Mouse (Mus musculus) neural tube, embryonic 15.5 days (tissue): ENCODE data around the gene Gpr88. TPM values are rescaled to one million over a fixed set of nuclear protein-coding genes. Genes with fewer than 3 reads are reported as not detected.

Experiments
- ATAC-seq: fragments of 200-750 bp; cut with Nextera tagmentation; 2 replicates; pipeline ENCODE4 v1.8.0; 2017; ENCODE audit warnings: mild to moderate bottlenecking, moderate TSS enrichment, moderate library complexity; ENCODE audit not compliant: low FRiP score
- H3K27ac ChIP-seq: fragments of 300-500 bp; sonication (generic); replicated peaks from 2 replicates; pipeline ENCODE4 v1.5.1; 2015; ENCODE audit warnings: mild to moderate bottlenecking, inconsistent platforms
- H3K27me3 ChIP-seq: fragments of 300-500 bp; sonication (generic); replicated peaks from 2 replicates; pipeline ENCODE4 v1.6.1; 2015; ENCODE audit warnings: inconsistent platforms
- H3K36me3 ChIP-seq: fragments of 300-500 bp; sonication (generic); 2 replicates; pipeline ENCODE4 v1.6.1; 2015; ENCODE audit warnings: inconsistent platforms
- H3K4me1 ChIP-seq: fragments of 300-500 bp; sonication (generic); 2 replicates; pipeline ENCODE4 v1.6.1; 2015; ENCODE audit warnings: inconsistent platforms
- H3K4me2 ChIP-seq: fragments of 300-500 bp; sonication (generic); 2 replicates; pipeline ENCODE4 v1.6.1; 2015; ENCODE audit warnings: inconsistent platforms, mild to moderate bottlenecking, moderate library complexity
- H3K4me3 ChIP-seq: fragments of 300-500 bp; sonication (generic); replicated peaks from 2 replicates; pipeline ENCODE4 v1.5.1; 2015; ENCODE audit warnings: mild to moderate bottlenecking, inconsistent platforms
- H3K9ac ChIP-seq: fragments of 300-500 bp; sonication (generic); replicated peaks from 2 replicates; pipeline ENCODE4 v1.6.1; 2015; ENCODE audit warnings: mild to moderate bottlenecking, inconsistent platforms
- H3K9me3 ChIP-seq: fragments of 300-500 bp; sonication (generic); replicated peaks from 2 replicates; pipeline ENCODE4 v1.6.1; 2016; ENCODE audit warnings: inconsistent platforms
- WGBS: fragments of 180-500 bp; shearing (Covaris S2); methylation state at CpG from one replicate; pipeline ENCODE4 v1.1.7; 2015; ENCODE audit warnings: mixed read lengths; 5-methylcytosine and 5-hydroxymethylcytosine counted together
- polyA plus RNA-seq: library from polyadenylated mRNA; unstranded; fragments of >200 nt; fragmentation: Nextera tagmentation; extraction: Ambion mirVana; gene quantifications from 2 replicates; pipeline ENCODE4 v1.2.1, GENCODE M21; 2015

Gpr88 gene
- polyA plus RNA-seq, 1 experiment from 2014 or later: 6.4 TPM

DNA sequence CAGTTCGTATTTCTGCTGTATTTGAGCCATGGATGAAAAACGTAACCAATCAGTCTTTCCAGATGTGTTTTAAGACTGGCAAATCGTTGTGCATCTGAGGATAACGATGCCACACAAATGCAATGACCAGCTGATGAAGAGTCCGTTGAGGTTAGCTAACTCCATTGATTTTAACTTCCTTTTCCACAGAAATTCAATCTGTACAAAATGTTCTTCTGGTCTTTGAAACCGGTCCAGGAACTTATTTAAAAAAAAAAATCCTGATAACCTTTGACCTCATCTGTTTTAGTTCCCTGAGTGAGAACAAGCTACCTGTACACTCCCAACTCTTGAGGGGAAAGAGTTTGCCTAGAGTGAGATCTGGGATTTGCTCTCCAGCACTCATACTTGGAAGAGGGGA lies 18.4 kb upstream of the Gpr88 start:
- no peaks in the 10 kb centered on the region for H3K27me3 ChIP-seq

GRCm38 (mm10) chr3:116267036-116267654 lies 13.8 kb upstream of the Gpr88 start:
- WGBS: 96% methylated on average over 2 of the region's 2 CpGs
- ATAC-seq: 0 out of 2 replicates have a peak, but pooled peaks have one; percentile 35
- H3K27me3 ChIP-seq: no peaks in the 10 kb centered on the region
- H3K4me3 ChIP-seq: no peak overlapping the region
- H3K4me1 ChIP-seq: no peaks in the 10 kb centered on the region
- H3K4me2 ChIP-seq: no peak overlapping the region
- H3K9me3 ChIP-seq: no peaks in the 10 kb centered on the region
- H3K36me3 ChIP-seq: no peaks in the 10 kb centered on the region
- H3K9ac ChIP-seq: no peak overlapping the region
- H3K27ac ChIP-seq: no peak overlapping the region

More for the DNA sequence above, 18.4 kb upstream of the Gpr88 start:
- 94% methylated on average over 6 of the region's 6 CpGs for WGBS
- Histone ChIP-seq H3K4me3 (no peak overlapping the region), H3K4me1 (0 out of 2 replicates have a peak, but pooled peaks cover 5% of the 10 kb centered on the region), H3K27ac (no peak overlapping the region), H3K9ac (no peak overlapping the region), H3K9me3 (no peaks in the 10 kb centered on the region), H3K4me2 (no peak overlapping the region), H3K36me3 (no peaks in the 10 kb centered on the region)
- ATAC-seq: no peak

- Histone ChIP-seq H3K9ac (no peak overlapping the region), H3K4me2 (no peak overlapping the region), H3K9me3 (no peaks in the 10 kb centered on the region), H3K36me3 (no peaks in the 10 kb centered on the region), H3K27ac (no peak overlapping the region), H3K4me1 (no peaks in the 10 kb centered on the region), H3K27me3 (no peaks in the 10 kb centered on the region), H3K4me3 (no peak overlapping the region)
- WGBS: 51% methylated on average over 3 of the region's 3 CpGs
- no peak for ATAC-seq
These were observed 13.1 kb upstream of the Gpr88 start for GRCm38 (mm10) chr3:116266360-116266759.

DNA sequence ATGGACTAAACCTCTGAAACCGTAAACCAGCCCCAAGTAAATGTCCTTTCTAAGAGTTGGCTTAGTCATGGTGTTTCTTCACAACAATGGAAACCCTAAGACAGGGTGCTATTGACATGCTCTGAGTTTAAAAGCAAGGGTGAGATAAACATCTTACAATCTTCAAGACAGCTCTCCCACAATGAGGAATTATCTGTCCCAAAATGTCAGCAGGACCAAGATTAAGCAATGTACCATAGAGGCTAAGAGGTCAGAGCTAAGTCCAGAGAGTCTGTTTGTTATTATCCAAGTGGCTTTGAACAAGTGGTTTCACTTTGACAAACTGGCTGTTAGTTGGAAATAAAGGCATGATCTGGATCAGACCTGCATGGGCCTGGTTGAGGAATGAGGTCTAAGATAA lies 10.7 kb upstream of the Gpr88 start:
- H3K36me3 ChIP-seq: no peaks in the 10 kb centered on the region
- WGBS: 81% methylated on average over 1 of the region's 1 CpGs
- no peaks in the 10 kb centered on the region for H3K27me3 ChIP-seq
- no peak overlapping the region for H3K27ac ChIP-seq
- H3K9me3 ChIP-seq: no peaks in the 10 kb centered on the region
- no peak overlapping the region for H3K4me3 ChIP-seq
- ATAC-seq: no peak
- no peak overlapping the region for H3K4me2 ChIP-seq
- H3K9ac ChIP-seq: no peak overlapping the region
- no peaks in the 10 kb centered on the region for H3K4me1 ChIP-seq

- Histone ChIP-seq H3K27ac (no peak overlapping the region), H3K27me3 (no peaks in the 10 kb centered on the region), H3K9ac (no peak overlapping the region), H3K36me3 (no peaks in the 10 kb centered on the region), H3K4me1 (no peaks in the 10 kb centered on the region), H3K9me3 (no peaks in the 10 kb centered on the region), H3K4me2 (no peak overlapping the region), H3K4me3 (no peak overlapping the region)
- WGBS: 93% methylated on average over 5 of the region's 5 CpGs
- no peak for ATAC-seq
These were observed 9.8 kb upstream of the Gpr88 start for GRCm38 (mm10) chr3:116263061-116263460.

GRCm38 (mm10) chr3:116256104-116256503 lies 2.8 kb upstream of the Gpr88 start:
- Histone ChIP-seq H3K4me3 (no peak overlapping the region), H3K27me3 (0 out of 2 replicates have a peak, but pooled peaks cover 9% of the 10 kb centered on the region), H3K4me1 (peaks cover 28% of the 10 kb centered on the region), H3K27ac (no peak overlapping the region), H3K9me3 (no peaks in the 10 kb centered on the region), H3K36me3 (no peaks in the 10 kb centered on the region), H3K9ac (no peak overlapping the region), H3K4me2 (no peak overlapping the region)
- 47% methylated on average over 5 of the region's 5 CpGs for WGBS
- no peak for ATAC-seq

DNA sequence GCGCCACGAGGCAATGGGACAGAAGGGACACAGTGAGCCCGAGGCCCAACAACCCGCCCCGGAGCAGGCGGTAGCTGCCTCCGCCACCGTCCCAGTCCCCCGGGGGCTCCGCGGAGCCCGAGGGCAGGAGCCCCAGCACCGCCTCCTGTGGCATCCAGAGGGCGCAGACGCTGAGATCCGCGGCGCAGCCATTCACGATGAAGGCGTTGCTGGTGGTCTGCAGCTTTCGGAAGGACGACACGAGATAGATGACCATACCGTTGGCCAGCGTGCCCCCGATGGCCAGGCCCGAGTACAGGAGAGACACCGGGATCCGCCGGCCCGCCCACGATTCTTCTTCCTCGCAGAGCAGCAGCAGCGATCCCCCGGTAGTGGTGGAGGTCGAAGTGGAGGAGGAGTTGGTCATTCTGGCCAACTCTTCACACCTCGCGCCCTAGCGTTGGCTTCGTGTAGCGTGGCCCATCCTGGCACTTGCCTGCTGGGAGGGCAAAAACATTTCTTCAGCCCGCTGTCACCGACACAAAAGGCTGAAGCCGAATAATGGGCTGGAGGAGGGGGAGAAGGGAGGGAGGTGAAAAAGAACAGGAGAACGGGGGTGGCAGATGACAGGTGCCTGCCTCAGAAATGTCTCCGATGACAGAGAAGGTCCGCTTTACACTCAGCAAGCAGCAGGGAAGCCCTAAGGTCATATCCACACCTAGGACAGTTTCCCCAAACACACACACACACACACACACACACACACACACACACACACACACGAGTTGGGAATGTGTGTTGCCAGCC lies 855 bp downstream of the Gpr88 start:
- WGBS: under 1% methylated on average over 48 of the region's 48 CpGs
- Histone ChIP-seq H3K36me3 (no peaks in the 10 kb centered on the region), H3K9me3 (no peaks in the 10 kb centered on the region), H3K27me3 (0 out of 2 replicates have a peak, but pooled peaks cover 14% of the 10 kb centered on the region), H3K9ac (peak overlapping the region; percentile 54), H3K27ac (peak overlapping the region; percentile 63), H3K4me3 (peak overlapping the region; percentile 57), H3K4me2 (peak overlapping the region; percentile 99), H3K4me1 (peaks cover 29% of the 10 kb centered on the region)
- peak; percentile 58 for ATAC-seq

GRCm38 (mm10) chr3:116251481-116252254 lies 1.6 kb downstream of the Gpr88 start:
- peak overlapping the region; percentile 99 for H3K4me2 ChIP-seq
- peaks cover 29% of the 10 kb centered on the region for H3K4me1 ChIP-seq
- H3K9me3 ChIP-seq: no peaks in the 10 kb centered on the region
- no peaks in the 10 kb centered on the region for H3K36me3 ChIP-seq
- H3K27me3 ChIP-seq: peaks cover 17% of the 10 kb centered on the region; the same call in 1 of the 2 replicates
- H3K27ac ChIP-seq: peak overlapping the region; percentile 63
- H3K4me3 ChIP-seq: peak overlapping the region; percentile 57
- ATAC-seq: peak; percentile 76
- under 1% methylated on average over 85 of the region's 86 CpGs for WGBS
- H3K9ac ChIP-seq: peak overlapping the region; percentile 54

GRCm38 (mm10) chr3:116249026-116249425 lies 4.3 kb downstream of the Gpr88 start:
- 64% methylated on average over 2 of the region's 2 CpGs for WGBS
- Histone ChIP-seq H3K36me3 (no peaks in the 10 kb centered on the region), H3K4me3 (no peak overlapping the region), H3K4me1 (peaks cover 28% of the 10 kb centered on the region), H3K9me3 (no peaks in the 10 kb centered on the region), H3K4me2 (no peak overlapping the region), H3K9ac (no peak overlapping the region), H3K27ac (no peak overlapping the region), H3K27me3 (peaks cover 11% of the 10 kb centered on the region; the same call in 1 of the 2 replicates)
- no peak for ATAC-seq

DNA sequence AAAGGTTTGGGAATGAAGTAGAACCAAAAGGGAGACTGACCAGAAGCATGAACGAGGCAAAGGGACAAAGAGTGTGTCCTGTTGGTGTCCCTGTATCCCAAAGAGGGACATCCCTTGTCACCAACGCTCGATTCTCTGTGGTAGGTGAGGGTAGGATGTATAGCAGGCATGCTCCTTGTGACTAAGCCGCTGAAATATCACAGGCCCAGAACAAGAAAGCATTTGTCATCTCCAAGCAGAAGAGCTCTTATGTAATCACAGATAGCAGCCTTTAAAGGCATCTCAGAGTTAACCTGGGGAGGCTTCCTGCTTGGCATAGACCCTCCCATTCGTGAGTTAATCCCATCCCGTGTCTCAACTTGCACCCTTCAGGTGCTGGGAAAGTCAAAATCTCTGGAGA lies 8.8 kb downstream of the Gpr88 start:
- no peak overlapping the region for H3K9ac ChIP-seq
- peaks cover 3% of the 10 kb centered on the region; the same call in 1 of the 2 replicates for H3K27me3 ChIP-seq
- no peak overlapping the region for H3K4me2 ChIP-seq
- H3K36me3 ChIP-seq: no peaks in the 10 kb centered on the region
- no peak for ATAC-seq
- H3K27ac ChIP-seq: no peak overlapping the region
- no peak overlapping the region for H3K4me3 ChIP-seq
- 78% methylated on average over 6 of the region's 6 CpGs for WGBS
- H3K9me3 ChIP-seq: no peaks in the 10 kb centered on the region
- no peaks in the 10 kb centered on the region for H3K4me1 ChIP-seq

GRCm38 (mm10) chr3:116242685-116243084 lies 10.6 kb downstream of the Gpr88 start:
- Histone ChIP-seq H3K4me2 (no peak overlapping the region), H3K9me3 (no peaks in the 10 kb centered on the region), H3K4me1 (no peaks in the 10 kb centered on the region), H3K36me3 (no peaks in the 10 kb centered on the region), H3K4me3 (no peak overlapping the region), H3K27me3 (peaks cover 3% of the 10 kb centered on the region; the same call in 1 of the 2 replicates), H3K27ac (no peak overlapping the region), H3K9ac (no peak overlapping the region)
- no peak for ATAC-seq
- 78% methylated on average over 9 of the region's 9 CpGs for WGBS
